Mouse (Mus musculus) small intestine, adult 2 months (tissue): ENCODE measurements around the gene Fads2.

ENCODE experiments used
- CTCF ChIP-seq: fragments of 200-500 bp; IDR thresholded peaks from 2 replicates; pipeline ENCODE4 v1.5.1; 2012; ENCODE audit warnings: low read depth, mild to moderate bottlenecking, control low read depth, inconsistent platforms, low read length, moderate library complexity, mixed read lengths; ENCODE audit not compliant: insufficient replicate concordance, insufficient read length; ENCODE audit errors: extremely low read depth
- POLR2A ChIP-seq: fragments of 200-500 bp; IDR thresholded peaks from 2 replicates; pipeline ENCODE4 v1.6.1; 2012; ENCODE audit warnings: low read depth, mild to moderate bottlenecking, control low read depth, inconsistent platforms, low read length, moderate library complexity

DNA sequence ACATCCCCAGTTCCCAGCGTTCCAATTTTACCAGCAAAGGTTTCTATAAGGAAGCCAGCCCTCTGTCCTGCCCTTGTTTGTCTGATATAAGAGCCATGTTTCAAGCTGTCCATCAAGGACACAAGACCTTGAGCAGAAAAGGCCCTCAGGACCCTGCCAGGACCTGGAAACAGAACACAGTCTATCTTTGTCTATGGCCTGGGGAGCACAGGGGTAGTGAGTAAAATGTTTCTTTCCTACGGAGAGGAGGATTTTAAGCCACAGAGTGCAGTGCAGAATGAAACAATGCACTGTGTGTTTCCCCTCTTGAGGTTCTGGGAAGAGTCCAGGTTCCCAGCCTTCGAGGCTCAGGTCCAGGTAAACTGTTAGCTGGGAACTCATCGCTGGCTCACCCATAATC is 14.6 kb downstream of the Fads2 start:
- TF ChIP-seq CTCF (no peak), POLR2A (no peak)
